Comparison of ENCODE assay signal across 13 mouse cellular contexts in the genomic region with DNA sequence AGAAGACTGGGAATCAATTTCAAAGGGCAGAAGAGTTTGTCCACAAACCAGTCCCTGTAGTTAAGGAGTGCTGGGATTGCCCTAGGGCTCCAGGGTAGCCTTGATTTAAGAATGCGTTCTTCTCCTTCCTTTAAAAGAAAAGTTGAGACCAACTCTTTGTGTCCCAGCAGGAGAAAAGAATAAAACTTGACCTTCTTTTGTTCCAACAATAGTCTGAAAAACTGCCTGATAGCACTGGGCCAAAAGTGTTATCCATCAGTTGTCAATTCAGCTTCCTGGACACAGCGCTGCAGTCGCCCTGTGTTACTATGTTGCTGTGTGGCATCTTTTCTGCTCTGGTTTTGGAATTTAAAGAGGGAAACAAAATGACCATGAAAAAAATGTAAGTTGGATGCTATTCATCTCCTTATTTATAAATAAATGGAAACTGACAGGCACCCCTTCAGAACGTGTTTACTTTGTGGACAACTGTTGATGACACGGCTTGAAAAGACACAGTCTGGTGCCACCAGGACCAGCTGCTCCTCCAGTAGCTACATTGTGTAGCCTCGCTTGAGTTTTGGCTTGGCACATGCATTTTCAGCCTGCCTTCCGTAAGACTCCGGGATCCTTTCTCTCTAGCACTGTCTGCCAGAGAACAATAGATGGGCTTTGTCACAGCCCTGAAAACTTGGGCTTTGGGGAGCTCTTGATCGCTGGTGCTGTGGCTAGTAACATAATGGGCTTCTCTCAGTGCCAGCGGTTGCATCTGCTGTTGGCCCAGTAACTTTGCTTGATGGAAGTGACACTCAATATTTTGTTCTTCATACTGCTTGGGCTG. TPM values are rescaled to one million over a fixed set of nuclear protein-coding genes. Genes with fewer than 3 reads are reported as not detected.
A peak's percentile ranks its signal among the peaks of the same experiment; 100 is the strongest.
DNase-seq lines count a peak whose midpoint lies in the region; ATAC-seq and TF ChIP-seq lines count a peak whose summit lies in the region.
"Had no signal": no experiment of that assay in that cellular context is flagged by ENCODE, and none has a peak within 500 bp of the region (broad histone marks: within the 10 kb centered on the region; RNA-seq: fewer than 3 reads in every experiment).

No protein-coding gene starts in this region.

- peak overlapping the region; percentile 78 for H3K27ac ChIP-seq in lung, embryonic 14.5 days (ENCODE audit: low read depth)
- peak overlapping the region; percentile 79 for H3K27ac ChIP-seq in lung, embryonic 16.5 days (ENCODE audit: low read length)

- H3K4me1 ChIP-seq in lung, embryonic 14.5 days (ENCODE audit: insufficient read depth), result peaks cover 12% of the 10 kb centered on the region; the same call in 1 of the 2 replicates
- H3K4me1 ChIP-seq in lung, embryonic 16.5 days (replicated peaks; ENCODE audit: control insufficient read depth, insufficient read depth, low read length), result peaks cover 17% of the 10 kb centered on the region

- TF ChIP-seq CTCF in lung, embryonic 14.5 days (IDR thresholded peaks at IDR 0.05; ENCODE audit: low read depth), result no peak

- peak; percentile 6 for DNase-seq in cerebellum, adult 11-12 months
- no peak for DNase-seq in cerebellum, adult 11 months
- peak; percentile 73 for DNase-seq in lung, embryonic 14.5 days
- no peak for DNase-seq in lung, postnatal 25 days (ENCODE audit: low spot score)
- peak; percentile 94 for DNase-seq in retina, postnatal 1 day
- no peak for DNase-seq in thymus, postnatal 25 days
- DNase-seq in frontal cortex, postnatal 10 days (ENCODE audit: low spot score in 2 of 2), result no peak
- DNase-seq: cerebellum, adult 8-10 months; gastrocnemius, postnatal 10 days; kidney, adult 9 months; thymus, adult 2 months had no signal

- no peak overlapping the region for H3K4me3 ChIP-seq in lung, embryonic 14.5 days (ENCODE audit: low read depth, low read length)
- no peak overlapping the region for H3K4me3 ChIP-seq in lung, embryonic 16.5 days (ENCODE audit: low read length)

- H3K36me3 ChIP-seq in lung, embryonic 14.5 days (ENCODE audit: insufficient read depth), result no peaks in the 10 kb centered on the region
- no peaks in the 10 kb centered on the region for H3K36me3 ChIP-seq in lung, embryonic 16.5 days (ENCODE audit: control insufficient read depth, insufficient read depth, low read length)

- peak overlapping the region; percentile 15; the same call in 1 of the 2 replicates for H3K4me2 ChIP-seq in lung, embryonic 14.5 days
- H3K4me2 ChIP-seq in lung, embryonic 16.5 days (ENCODE audit: low read depth, low read length), result peak overlapping the region; percentile 29; the same call in 1 of the 2 replicates
- H3K4me2 ChIP-seq: liver, embryonic 11.5 days had no signal

- H3K9me3 ChIP-seq in lung, embryonic 14.5 days (ENCODE audit: low read depth, low read length), result no peaks in the 10 kb centered on the region
- H3K9me3 ChIP-seq in lung, embryonic 16.5 days (ENCODE audit: control insufficient read depth, low read length), result no peaks in the 10 kb centered on the region

- ATAC-seq in lung, embryonic 14.5 days (ENCODE audit: insufficient read depth), result peak; percentile 87
- peak; percentile 77 for ATAC-seq in lung, embryonic 16.5 days (ENCODE audit: low read depth)

- no peak overlapping the region for H3K9ac ChIP-seq in lung, embryonic 14.5 days
- H3K9ac ChIP-seq in lung, embryonic 16.5 days (ENCODE audit: low read length), result 0 out of 2 replicates have a peak overlapping the region, but pooled peaks have one; percentile 9

- 47% methylated on average over 10 of the region's 10 CpGs for WGBS in lung, embryonic 14.5 days
- WGBS in lung, embryonic 16.5 days, result 43% methylated on average over 10 of the region's 10 CpGs

- no peaks in the 10 kb centered on the region for H3K27me3 ChIP-seq in lung, embryonic 14.5 days (ENCODE audit: insufficient read depth, low read length)
- no peaks in the 10 kb centered on the region for H3K27me3 ChIP-seq in lung, embryonic 16.5 days (ENCODE audit: control insufficient read depth, insufficient read depth, low read depth, low read length)

RNA-seq across cellular contexts. Expression of gene Gm5426, which starts 54.0 kb away (rescaled TPM):
- not detected in 2 replicates for polyA plus RNA-seq in lung, embryonic 14.5 days (2014; fragmentation: Nextera tagmentation; extraction: Ambion mirVana)
- not detected in 2 replicates for polyA plus RNA-seq in lung, embryonic 16.5 days (2015; fragmentation: Nextera tagmentation; extraction: Ambion mirVana)
- polyA plus RNA-seq: liver, embryonic 11.5 days; thymus, adult 2 months had no signal

Comparison
In these comparisons a context has a peak if more than half of its experiments do, and no peak if none do; other contexts are left out.
1. DNase-seq: peak in cerebellum, adult 11-12 months (single experiment), lung, embryonic 14.5 days (single experiment) and retina, postnatal 1 day (single experiment); none in cerebellum, adult 11 months (single experiment), lung, postnatal 25 days (single experiment), thymus, postnatal 25 days (single experiment) and frontal cortex, postnatal 10 days (0 of 2).